Mouse (Mus musculus): Measurements from ENCODE around the gene Xkr7. TPM values are rescaled to one million over a fixed set of nuclear protein-coding genes. Genes with fewer than 3 reads are reported as not detected.

The Xkr7 gene
- total RNA-seq (2014; rRNA removed) (65.0 and 74.1 TPM in 2 replicates), polyA plus RNA-seq (2015; fragmentation: Nextera tagmentation; extraction: Ambion mirVana) (1.5 and 1.6 TPM in 2 replicates)

DNA sequence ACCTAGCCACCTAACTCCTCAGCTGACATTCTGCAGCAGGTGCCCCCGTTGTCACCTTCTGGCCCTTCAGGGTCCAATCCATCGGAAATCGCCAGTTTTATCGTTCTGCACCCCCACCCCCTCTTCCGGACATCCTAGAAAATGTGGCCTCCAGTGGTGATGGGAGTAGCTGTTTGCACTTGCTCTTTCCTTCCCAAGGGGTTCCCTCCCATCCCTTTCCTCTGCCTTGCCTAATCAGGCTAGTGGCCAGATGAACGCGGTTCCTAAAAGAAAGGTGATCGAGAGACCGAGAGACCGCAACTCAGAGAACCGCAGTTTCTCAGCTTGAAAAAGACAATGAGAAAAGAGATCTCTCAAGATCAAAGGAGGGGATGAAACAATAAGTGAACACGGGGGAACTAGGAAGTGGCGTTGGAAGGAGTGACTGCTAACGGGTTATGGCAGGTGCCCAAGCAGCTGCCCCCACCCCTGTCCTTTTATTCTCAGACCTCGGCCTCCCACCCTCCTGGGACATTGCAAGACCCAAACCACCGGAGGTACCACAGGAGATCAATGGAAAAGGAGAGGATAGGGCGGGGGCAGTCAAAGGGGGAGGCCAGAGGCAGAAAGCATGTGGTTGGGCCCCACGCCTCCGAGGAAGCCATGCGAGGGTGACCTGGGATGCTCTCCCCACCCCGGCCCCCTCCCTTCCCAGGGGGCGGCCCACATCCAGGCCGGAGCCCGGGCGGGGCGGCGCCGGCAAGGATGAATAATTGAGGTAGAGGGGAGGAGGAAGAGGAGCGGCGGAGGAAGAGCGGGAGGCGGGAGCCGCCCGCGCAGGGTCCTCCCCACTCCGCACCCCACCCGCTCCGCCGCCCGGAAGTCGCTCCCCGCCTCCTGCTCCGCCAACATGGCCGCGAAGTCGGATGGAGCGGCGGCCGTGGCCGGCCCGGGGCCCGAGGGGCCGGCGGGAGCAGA, at the start of gene Xkr7:
TSS of gene Xkr7 (plus strand) at position 727 of the 957 bp plus-strand sequence.
- Histone ChIP-seq H3K4me3 (ENCODE audit: low read length) (peak within 1 kb of the TSS; percentile 70), H3K27me3 (ENCODE audit: insufficient read depth, low read length) (no peaks in the 10 kb centered on the region), H3K27ac (peak within 1 kb of the TSS; percentile 96), H3K4me1 (ENCODE audit: insufficient read depth, low read length) (peaks cover 10% of the 10 kb centered on the region; the same call in 1 of the 2 replicates), H3K4me2 (ENCODE audit: low read depth, low read length) (peak within 1 kb of the TSS; percentile 74), H3K36me3 (ENCODE audit: insufficient read depth, low read length) (no peaks in the 10 kb centered on the region), H3K9me3 (ENCODE audit: low read length) (no peaks in the 10 kb centered on the region), H3K9ac (replicated peaks; ENCODE audit: low read length) (peak within 1 kb of the TSS; percentile 73)
- no peak; the same call in 1 of the 2 replicates for TF ChIP-seq CTCF (IDR thresholded peaks at IDR 0.05; ENCODE audit: low read depth)
- WGBS: under 1% methylated on average over 42 of the region's 54 CpGs
- peak; percentile 81 for ATAC-seq
- DNase-seq (ENCODE audit: low spot score): peak; percentile 79

DNA sequence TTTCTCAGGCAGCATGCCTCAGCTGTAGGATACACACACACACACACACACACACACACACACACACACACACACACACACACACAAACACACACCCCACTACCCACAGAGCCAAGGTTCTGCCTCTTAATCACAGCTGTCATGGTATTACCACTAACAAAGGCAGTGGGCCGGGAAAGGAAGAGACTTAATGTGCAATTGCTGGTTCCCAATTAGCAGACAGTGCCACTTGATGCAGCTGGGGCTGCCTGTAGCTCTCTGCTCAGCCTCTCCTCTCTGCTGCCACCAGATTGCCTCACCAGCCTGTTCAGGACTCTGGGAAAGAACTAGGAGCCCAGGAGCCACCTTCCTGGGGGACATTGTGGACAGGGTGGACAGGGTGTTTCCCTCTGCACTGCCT, 46.1 kb upstream of the Xkr7 start:
- Histone ChIP-seq H3K4me1 (ENCODE audit: insufficient read depth, low read length) (no peaks in the 10 kb centered on the region), H3K4me2 (ENCODE audit: low read depth, low read length) (no peak overlapping the region), H3K36me3 (ENCODE audit: insufficient read depth, low read length) (no peaks in the 10 kb centered on the region), H3K27me3 (ENCODE audit: insufficient read depth, low read length) (no peaks in the 10 kb centered on the region), H3K9me3 (ENCODE audit: low read length) (no peaks in the 10 kb centered on the region), H3K9ac (replicated peaks; ENCODE audit: low read length) (no peak overlapping the region), H3K4me3 (ENCODE audit: low read length) (no peak overlapping the region), H3K27ac (no peak overlapping the region)
- DNase-seq (ENCODE audit: low spot score) (peak; percentile 46), ATAC-seq (peak; percentile 69)
- WGBS: 9% methylated on average over 1 of the region's 1 CpGs
- TF ChIP-seq CTCF (IDR thresholded peaks at IDR 0.05; ENCODE audit: low read depth): no peak

- DNase-seq (ENCODE audit: low spot score): no peak
- WGBS: 91% methylated on average over 9 of the region's 9 CpGs
- Histone ChIP-seq H3K4me1 (ENCODE audit: insufficient read depth, low read length) (no peaks in the 10 kb centered on the region), H3K4me3 (ENCODE audit: low read length) (no peak overlapping the region), H3K9me3 (ENCODE audit: low read length) (no peaks in the 10 kb centered on the region), H3K4me2 (ENCODE audit: low read depth, low read length) (no peak overlapping the region), H3K36me3 (ENCODE audit: insufficient read depth, low read length) (no peaks in the 10 kb centered on the region), H3K27me3 (ENCODE audit: insufficient read depth, low read length) (no peaks in the 10 kb centered on the region), H3K9ac (replicated peaks; ENCODE audit: low read length) (no peak overlapping the region), H3K27ac (no peak overlapping the region)
- no peak for ATAC-seq
- no peak for TF ChIP-seq CTCF (IDR thresholded peaks at IDR 0.05; ENCODE audit: low read depth)
These were observed 40.1 kb upstream of the Xkr7 start for GRCm38 (mm10) chr2:152991529-152991928.

DNA sequence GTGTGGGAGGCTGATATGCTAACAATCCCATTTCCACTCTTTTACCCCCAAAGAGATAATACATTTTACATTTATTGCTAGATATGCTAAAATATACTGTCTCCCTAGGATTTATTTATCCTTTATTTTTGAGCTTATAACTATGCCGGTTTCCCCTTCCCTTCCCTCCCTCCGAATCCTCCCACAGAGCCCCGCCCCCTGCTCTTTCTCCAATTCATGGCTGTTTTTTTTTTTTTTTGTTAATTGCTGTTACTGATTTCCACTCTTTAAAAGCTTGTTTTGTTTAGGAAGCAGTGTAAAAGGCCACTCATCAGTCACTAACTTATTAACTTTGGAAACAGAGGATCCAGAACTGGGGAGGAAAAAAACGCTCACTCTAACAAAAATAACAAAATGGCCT, 34.6 kb upstream of the Xkr7 start:
- TF ChIP-seq CTCF (IDR thresholded peaks at IDR 0.05; ENCODE audit: low read depth): no peak
- H3K36me3 ChIP-seq (ENCODE audit: insufficient read depth, low read length): no peaks in the 10 kb centered on the region
- no peak overlapping the region for H3K4me3 ChIP-seq (ENCODE audit: low read length)
- H3K4me2 ChIP-seq (ENCODE audit: low read depth, low read length): no peak overlapping the region
- no peaks in the 10 kb centered on the region for H3K4me1 ChIP-seq (ENCODE audit: insufficient read depth, low read length)
- DNase-seq (ENCODE audit: low spot score) (no peak), ATAC-seq (no peak)
- 65% methylated on average over 4 of the region's 4 CpGs for WGBS
- no peak overlapping the region for H3K27ac ChIP-seq
- H3K9me3 ChIP-seq (ENCODE audit: low read length): no peaks in the 10 kb centered on the region
- H3K9ac ChIP-seq (replicated peaks; ENCODE audit: low read length): no peak overlapping the region
- H3K27me3 ChIP-seq (ENCODE audit: insufficient read depth, low read length): no peaks in the 10 kb centered on the region

- H3K4me2 ChIP-seq (ENCODE audit: low read depth, low read length): no peak overlapping the region
- H3K27ac ChIP-seq: no peak overlapping the region
- H3K9me3 ChIP-seq (ENCODE audit: low read length): no peaks in the 10 kb centered on the region
- H3K27me3 ChIP-seq (ENCODE audit: insufficient read depth, low read length): no peaks in the 10 kb centered on the region
- H3K9ac ChIP-seq (replicated peaks; ENCODE audit: low read length): no peak overlapping the region
- no peak for TF ChIP-seq CTCF (IDR thresholded peaks at IDR 0.05; ENCODE audit: low read depth)
- WGBS: 87% methylated on average over 15 of the region's 15 CpGs
- no peak overlapping the region for H3K4me3 ChIP-seq (ENCODE audit: low read length)
- no peak for ATAC-seq
- DNase-seq (ENCODE audit: low spot score): no peak
- no peaks in the 10 kb centered on the region for H3K4me1 ChIP-seq (ENCODE audit: insufficient read depth, low read length)
- peaks cover 9% of the 10 kb centered on the region for H3K36me3 ChIP-seq (ENCODE audit: insufficient read depth, low read length)
These were observed 29.0 kb upstream of the Xkr7 start for GRCm38 (mm10) chr2:153002492-153003248.

GRCm38 (mm10) chr2:153003681-153004338, 27.8 kb upstream of the Xkr7 start:
- TF ChIP-seq CTCF (IDR thresholded peaks at IDR 0.05; ENCODE audit: low read depth): no peak
- Histone ChIP-seq H3K4me3 (ENCODE audit: low read length) (no peak overlapping the region), H3K36me3 (ENCODE audit: insufficient read depth, low read length) (peaks cover 16% of the 10 kb centered on the region), H3K4me2 (ENCODE audit: low read depth, low read length) (no peak overlapping the region), H3K27ac (no peak overlapping the region), H3K9me3 (ENCODE audit: low read length) (no peaks in the 10 kb centered on the region), H3K4me1 (ENCODE audit: insufficient read depth, low read length) (no peaks in the 10 kb centered on the region), H3K9ac (replicated peaks; ENCODE audit: low read length) (no peak overlapping the region), H3K27me3 (ENCODE audit: insufficient read depth, low read length) (no peaks in the 10 kb centered on the region)
- WGBS: 36% methylated on average over 13 of the region's 13 CpGs
- DNase-seq (ENCODE audit: low spot score) (peak; percentile 49), ATAC-seq (no peak)
